Mouse (Mus musculus) CH12.LX (cell line): Measurements from ENCODE around the gene Slc39a13. TPM values are rescaled to one million over a fixed set of nuclear protein-coding genes. Genes with fewer than 3 reads are reported as not detected.

Experiments
- DNase-seq: peaks from one replicate; pipeline ENCODE4 v3.0.0-alpha.2; 2013; ENCODE audit errors: extremely low read depth
- H3K27ac ChIP-seq: 2 replicates; pipeline ENCODE4 v1.5.1; 2012; ENCODE audit warnings: low read depth, mild to moderate bottlenecking, control low read depth, moderate library complexity; ENCODE audit not compliant: insufficient read depth
- H3K27me3 ChIP-seq: replicated peaks from 2 replicates; pipeline ENCODE3; 2012; ENCODE audit warnings: inconsistent platforms
- H3K36me3 ChIP-seq, 2 experiments: replicated peaks in 1 of 2; 2 replicates each; pipeline versions ENCODE3 to v1.6.1; 2012; ENCODE audit warnings: inconsistent platforms in 1 of 2, low read length in 1 of 2, mild to moderate bottlenecking in 1 of 2, mixed read lengths in 1 of 2, moderate library complexity in 1 of 2; ENCODE audit not compliant: control insufficient read depth in 1 of 2, insufficient read depth in 1 of 2
- H3K4me1 ChIP-seq, 2 experiments: 2 replicates each; pipeline ENCODE4 v1.6.1; 2012; ENCODE audit warnings: inconsistent platforms in 1 of 2, moderate library complexity in 1 of 2; ENCODE audit not compliant: insufficient read depth in 2 of 2, control insufficient read depth in 1 of 2
- H3K4me2 ChIP-seq: 2 replicates; pipeline ENCODE4 v1.6.1; 2012; ENCODE audit warnings: low read depth, mild to moderate bottlenecking, control low read depth; ENCODE audit not compliant: poor library complexity, insufficient read depth, severe bottlenecking
- H3K4me3 ChIP-seq, 3 experiments: fragments of 150-350 bp in 1 of 3; sonication (generic) in 1 of 3; replicated peaks in 1 of 3; 2 replicates each; pipeline versions ENCODE3 to v1.5.1; 2011 to 2012; ENCODE audit warnings: low read depth in 2 of 3, low read length in 2 of 3, mild to moderate bottlenecking in 2 of 3, moderate library complexity in 2 of 3, control low read depth in 1 of 3, improper control_type of control experiment in 1 of 3, inconsistent platforms in 1 of 3, mixed read lengths in 1 of 3; ENCODE audit not compliant: poor library complexity in 1 of 3
- H3K79me2 ChIP-seq: replicated peaks from 2 replicates; pipeline ENCODE4 v1.6.1; 2012; ENCODE audit warnings: mild to moderate bottlenecking, moderate library complexity; ENCODE audit not compliant: control insufficient read depth, poor library complexity, insufficient read depth, severe bottlenecking; ENCODE audit errors: extremely low read depth
- H3K9ac ChIP-seq: 2 replicates; pipeline ENCODE4 v1.6.1; 2012; ENCODE audit warnings: low read depth, mild to moderate bottlenecking, control low read depth, moderate library complexity; ENCODE audit not compliant: insufficient read depth
- H3K9me3 ChIP-seq: replicated peaks from 2 replicates; pipeline ENCODE3; 2012; ENCODE audit warnings: low read length, inconsistent platforms, mixed read lengths
- CHD2 ChIP-seq: IDR thresholded peaks from 2 replicates; pipeline ENCODE4 v1.6.1; 2011; ENCODE audit warnings: low read length, improper control_type of control experiment
- EP300 ChIP-seq: IDR thresholded peaks from 2 replicates; pipeline ENCODE4 v1.6.1; 2011; ENCODE audit warnings: low read length, improper control_type of control experiment
- ETS1 ChIP-seq: conservative IDR thresholded peaks from 2 replicates; pipeline ENCODE4 v1.6.1; 2012; ENCODE audit warnings: low read depth, mild to moderate bottlenecking, inconsistent platforms, low read length, improper control_type of control experiment, moderate library complexity
- GABPA ChIP-seq: IDR thresholded peaks from 2 replicates; pipeline ENCODE4 v1.6.1; 2012; ENCODE audit warnings: low read depth, low read length, improper control_type of control experiment, inconsistent platforms; ENCODE audit not compliant: insufficient replicate concordance
- JUN ChIP-seq: IDR thresholded peaks from 2 replicates; pipeline ENCODE4 v1.6.1; 2011; ENCODE audit warnings: low read depth, mild to moderate bottlenecking, low read length, improper control_type of control experiment, moderate library complexity; ENCODE audit not compliant: insufficient read depth
- MAFK ChIP-seq: IDR thresholded peaks from 2 replicates; pipeline ENCODE4 v1.6.1; 2011; ENCODE audit warnings: low read length, improper control_type of control experiment; ENCODE audit not compliant: insufficient replicate concordance
- MAZ ChIP-seq: IDR thresholded peaks from 2 replicates; pipeline ENCODE4 v1.6.1; 2012; ENCODE audit warnings: low read depth, mild to moderate bottlenecking, inconsistent platforms, low read length, improper control_type of control experiment, moderate library complexity
- MXI1 ChIP-seq: IDR thresholded peaks from 2 replicates; pipeline ENCODE4 v1.6.1; 2011; ENCODE audit warnings: mild to moderate bottlenecking, low read depth, low read length, improper control_type of control experiment
- MYC ChIP-seq: IDR thresholded peaks from 2 replicates; pipeline ENCODE4 v1.6.1; 2011; ENCODE audit warnings: low read depth, mild to moderate bottlenecking, improper control_type of control experiment, low read length
- RCOR1 ChIP-seq: conservative IDR thresholded peaks from 2 replicates; pipeline ENCODE4 v1.6.1; 2012; ENCODE audit warnings: low read depth, mild to moderate bottlenecking, inconsistent platforms, low read length, improper control_type of control experiment
- SIN3A ChIP-seq: IDR thresholded peaks from 2 replicates; pipeline ENCODE4 v1.6.1; 2012; ENCODE audit warnings: low read length, improper control_type of control experiment, inconsistent platforms
- TBP ChIP-seq: conservative IDR thresholded peaks from 2 replicates; pipeline ENCODE4 v1.6.1; 2011; ENCODE audit warnings: low read depth, low read length, improper control_type of control experiment
- TCF12 ChIP-seq: IDR thresholded peaks from 2 replicates; pipeline ENCODE4 v1.6.1; 2014; ENCODE audit warnings: low read depth, mild to moderate bottlenecking, inconsistent platforms, low read length, improper control_type of control experiment
- UBTF ChIP-seq: IDR thresholded peaks from 2 replicates; pipeline ENCODE4 v1.6.1; 2012; ENCODE audit warnings: low read depth, mild to moderate bottlenecking, inconsistent platforms, low read length, improper control_type of control experiment, moderate library complexity
- ZC3H11A ChIP-seq: IDR thresholded peaks from 2 replicates; pipeline ENCODE4 v1.6.1; 2012; ENCODE audit warnings: low read depth, mild to moderate bottlenecking, inconsistent platforms, low read length, improper control_type of control experiment
- ZNF384 ChIP-seq: IDR thresholded peaks from 2 replicates; pipeline ENCODE4 v1.6.1; 2012; ENCODE audit warnings: low read depth, low read length, improper control_type of control experiment, inconsistent platforms
- dilution Hi-C: fragments of 300-500 bp; cut with MboI; formaldehyde crosslinking; loops from 2 replicates; pipeline ENCODE4 v1.14.3; 2020; ENCODE audit warnings: low sequenced_read_pairs; ENCODE audit not compliant: extremely low pct_unique_long_range_greater_than_20kb, extremely low pct_ligation_motif_present
- in situ Hi-C: fragments of 300-500 bp; cut with MboI; formaldehyde crosslinking; loops from 3 replicates; pipeline ENCODE4 v1.14.3; 2019; ENCODE audit warnings: low sequenced_read_pairs, low pct_ligation_motif_present, low pct_unique_long_range_greater_than_20kb, mixed read lengths
- polyA plus RNA-seq: library from polyadenylated mRNA; unstranded; fragments of >175 nt; gene quantifications from 2 replicates; pipeline ENCODE4 v1.2.1, GENCODE M21; 2012; ENCODE audit warnings: low read depth; ENCODE audit not compliant: insufficient read length
- total RNA-seq, 2 experiments: library from RNA; depleted of rRNA; stranded (reverse); fragments of 300-350 nt in 1 of 2; fragments of >200 nt in 1 of 2; gene quantifications; 2 replicates each; pipeline ENCODE4 v1.2.3; 2012 to 2014

Slc39a13 gene
- total and polyA plus RNA-seq, 3 experiments: 3.5 to 7.5 (median 7.2) TPM

GRCm38 (mm10) chr2:91077957-91078313 lies 7.7 kb upstream of the Slc39a13 start:
- in situ Hi-C loops: no loop called here
- no peak for TF ChIP-seq ZC3H11A
- TF ChIP-seq GABPA: no peak
- no peak for TF ChIP-seq MYC
- no peak for TF ChIP-seq RCOR1
- no peak for TF ChIP-seq TCF12
- TF ChIP-seq SIN3A: no peak
- TF ChIP-seq JUN: no peak
- no peak for TF ChIP-seq MAZ
- TF ChIP-seq CHD2: no peak
- TF ChIP-seq UBTF: no peak
- no peak for TF ChIP-seq EP300
- no peak for TF ChIP-seq ZNF384
- TF ChIP-seq MAFK: no peak
- TF ChIP-seq TBP: no peak
- no peak for TF ChIP-seq ETS1
- Histone ChIP-seq H3K36me3 (no peaks in the 10 kb centered on the region), H3K9ac (0 out of 2 replicates have a peak overlapping the region, but pooled peaks have one; percentile 26), H3K27ac (no peak overlapping the region), H3K4me3 (no peak overlapping the region), H3K9me3 (no peaks in the 10 kb centered on the region), H3K4me1 (peaks cover 21 to 44% of the 10 kb centered on the region in 2 experiments), H3K79me2 (no peaks in the 10 kb centered on the region), H3K27me3 (no peaks in the 10 kb centered on the region), H3K4me2 (peak overlapping the region; percentile 72)
- dilution Hi-C loops: no loop called here
- no peak for DNase-seq

DNA sequence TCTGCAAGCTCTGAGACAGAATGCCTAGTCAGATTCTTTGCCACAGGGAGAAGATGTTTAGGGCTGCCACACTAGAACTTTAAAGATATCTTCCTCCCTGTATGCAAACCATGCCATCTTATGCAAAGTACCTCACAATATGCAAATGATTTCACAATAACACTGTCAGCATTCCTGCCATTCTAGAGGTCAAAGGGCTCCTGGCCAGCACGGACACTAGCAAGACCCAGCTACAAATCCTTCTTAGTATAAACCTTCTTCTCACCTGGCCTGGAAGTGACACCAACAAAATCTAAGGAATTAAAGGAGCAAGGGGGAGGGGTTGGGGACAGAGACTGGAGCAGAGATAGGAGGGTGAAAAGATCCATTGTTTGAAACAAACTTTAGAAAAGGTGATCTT lies 1.9 kb upstream of the Slc39a13 start:
- 0 out of 2 replicates have a peak, but pooled peaks have one; percentile 17 for TF ChIP-seq MAFK
- TF ChIP-seq MXI1: no peak
- peaks cover 20 to 35% of the 10 kb centered on the region in 2 experiments for H3K4me1 ChIP-seq

More for the DNA sequence above, 1.9 kb upstream of the Slc39a13 start:
- in situ Hi-C loops: no loop called here
- Histone ChIP-seq H3K9ac (no peak overlapping the region), H3K9me3 (no peaks in the 10 kb centered on the region), H3K79me2 (no peaks in the 10 kb centered on the region), H3K27ac (no peak overlapping the region), H3K4me2 (no peak overlapping the region), H3K4me3 (no peak overlapping the region), H3K27me3 (no peaks in the 10 kb centered on the region), H3K36me3 (peaks cover 0 to 11% of the 10 kb centered on the region in 2 experiments)
- DNase-seq: no peak
- dilution Hi-C loops: no loop called here
